Mouse (Mus musculus): ENCODE measurements around the gene Clstn1.

GRCm38 (mm10) chr4:149641400-149641799 is 55.1 kb downstream of the Clstn1 start:
- TF ChIP-seq POLR2A (IDR thresholded peaks at IDR 0.05; ENCODE audit: control insufficient read depth in 1 of 2, insufficient read depth in 1 of 2, low read depth in 1 of 2, low read length in 2 of 2, poor library complexity in 1 of 2) = no peak
- no peak for TF ChIP-seq GATA1 (IDR thresholded peaks at IDR 0.05; ENCODE audit: low read depth, low read length)
- TF ChIP-seq E2F4 (IDR thresholded peaks at IDR 0.05; ENCODE audit: borderline replicate concordance, low read depth, low read length) = no peak
- no peak for TF ChIP-seq CTCF (IDR thresholded peaks at IDR 0.05 in 2 of 3, conservative IDR thresholded peaks at IDR 0.05 in 1 of 3; ENCODE audit: control insufficient read depth in 1 of 3, insufficient read depth in 1 of 3, low read depth in 2 of 3, low read length in 3 of 3, poor library complexity in 1 of 3, severe bottlenecking in 1 of 3)
- TF ChIP-seq EP300 (IDR thresholded peaks at IDR 0.05; ENCODE audit: low read depth in 1 of 2, low read length in 2 of 2) = no peak
- TF ChIP-seq UBTF (IDR thresholded peaks at IDR 0.05; ENCODE audit: borderline replicate concordance, insufficient read depth, low read depth, low read length) = no peak
- TF ChIP-seq MYB (IDR thresholded peaks at IDR 0.05; ENCODE audit: low read depth, low read length) = no peak
- TF ChIP-seq GABPA (IDR thresholded peaks at IDR 0.05; ENCODE audit: low read depth, low read length) = no peak
- no peak for TF ChIP-seq USF1 (IDR thresholded peaks at IDR 0.05; ENCODE audit: low read depth, low read length)
- no peak for TF ChIP-seq RCOR1 (IDR thresholded peaks at IDR 0.05; ENCODE audit: low read depth, low read length)
